Mouse (Mus musculus) E14TG2a.4 (cell line): ENCODE data around the gene Ghdc.
A peak's percentile ranks its signal among the peaks of the same experiment; 100 is the strongest.

ENCODE experiments used
- H3K27me3 ChIP-seq: 2 replicates; pipeline ENCODE4 v1.6.1; 2014; ENCODE audit warnings: low read length, control low read depth; ENCODE audit not compliant: insufficient read depth
- H3K36me3 ChIP-seq: 2 replicates; pipeline ENCODE4 v1.6.1; 2014; ENCODE audit warnings: low read length, control low read depth; ENCODE audit not compliant: insufficient read depth
- H3K4me1 ChIP-seq: replicated peaks from 2 replicates; pipeline ENCODE4 v1.6.1; 2014; ENCODE audit warnings: low read depth, low read length, control low read depth
- H3K4me3 ChIP-seq: replicated peaks from 2 replicates; pipeline ENCODE4 v1.5.1; 2014; ENCODE audit warnings: mild to moderate bottlenecking, low read length
- H3K9me3 ChIP-seq: 2 replicates; pipeline ENCODE4 v1.6.1; 2014; ENCODE audit warnings: low read length, control low read depth
- CTCF ChIP-seq: conservative IDR thresholded peaks from 2 replicates; pipeline ENCODE4 v1.5.1; 2014; ENCODE audit warnings: low read length
- NANOG ChIP-seq: IDR thresholded peaks from 2 replicates; pipeline ENCODE4 v1.6.1; 2014; ENCODE audit warnings: borderline replicate concordance, low read length, mixed read lengths
- POU5F1 ChIP-seq: IDR thresholded peaks from 2 replicates; pipeline ENCODE4 v1.6.1; 2014; ENCODE audit warnings: low read length, borderline replicate concordance

The Ghdc gene

DNA sequence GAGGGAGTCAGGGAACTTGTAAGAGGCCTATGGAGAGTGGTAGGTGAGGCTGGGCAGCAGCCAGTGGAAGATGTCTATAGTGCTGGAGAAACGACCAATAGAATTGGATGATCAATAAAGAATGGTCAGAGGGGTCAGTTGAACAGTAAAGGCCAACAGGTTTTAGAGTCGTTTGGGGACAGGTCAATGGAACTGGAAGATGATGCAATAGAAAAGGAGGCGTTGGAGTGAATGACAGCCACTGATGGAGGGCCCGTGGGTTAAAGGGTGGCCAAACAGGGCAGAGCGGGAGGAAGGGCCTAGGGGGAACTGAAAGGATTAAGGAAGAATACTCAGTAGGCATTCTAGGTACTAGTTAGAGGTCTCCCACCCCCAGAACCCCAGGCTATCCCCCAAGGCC, 23.6 kb downstream of the Ghdc start:
- Histone ChIP-seq H3K4me1 (peaks cover 46% of the 10 kb centered on the region), H3K36me3 (no peaks in the 10 kb centered on the region), H3K9me3 (no peaks in the 10 kb centered on the region), H3K27me3 (peaks cover 49% of the 10 kb centered on the region), H3K4me3 (no peak overlapping the region)
- TF ChIP-seq POU5F1 (no peak), CTCF (no peak), NANOG (no peak)

DNA sequence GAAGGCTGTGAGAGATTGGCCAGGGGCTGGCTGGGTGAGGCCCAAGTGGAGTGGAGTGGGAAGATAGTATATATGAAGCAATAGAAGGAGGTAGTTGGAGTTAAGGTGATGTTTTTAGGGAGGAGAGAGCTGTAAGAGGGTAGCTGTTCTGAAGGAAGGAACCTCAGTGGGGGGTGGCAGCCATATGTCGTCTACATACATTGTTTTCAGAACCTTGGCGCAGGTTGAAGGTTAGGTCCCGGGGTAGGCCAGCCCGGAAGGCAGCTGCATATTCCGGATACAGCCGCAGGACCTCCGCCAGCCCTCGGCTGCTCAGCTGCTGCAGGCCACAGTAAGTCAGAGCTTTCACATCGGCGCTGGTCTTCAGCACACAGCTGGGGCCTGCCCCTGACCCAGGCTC, 24.2 kb downstream of the Ghdc start:
- no peak for TF ChIP-seq CTCF
- no peak for TF ChIP-seq POU5F1
- TF ChIP-seq NANOG: no peak
- Histone ChIP-seq H3K9me3 (no peaks in the 10 kb centered on the region), H3K36me3 (no peaks in the 10 kb centered on the region), H3K4me3 (no peak overlapping the region), H3K27me3 (peaks cover 49% of the 10 kb centered on the region), H3K4me1 (peaks cover 43% of the 10 kb centered on the region)

DNA sequence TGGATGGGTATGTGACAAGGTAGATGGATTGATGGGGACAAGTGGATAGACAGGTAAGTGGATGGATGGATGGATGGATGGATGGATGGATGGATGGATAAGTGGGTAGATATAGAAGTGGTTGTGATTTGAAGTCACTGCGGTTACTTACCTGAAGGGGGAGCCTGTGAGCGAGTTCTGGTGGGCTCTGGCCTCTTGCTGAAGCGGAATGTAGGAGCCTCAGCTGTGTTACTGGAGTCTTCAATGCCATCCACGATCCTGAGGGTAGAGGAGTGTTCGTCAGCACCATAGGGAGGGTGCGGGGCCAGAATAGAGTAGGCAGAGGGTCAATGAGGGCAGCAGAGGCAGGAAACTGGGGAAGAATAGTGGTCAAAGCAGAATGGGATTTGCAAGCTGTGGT, 25.7 kb downstream of the Ghdc start:
- Histone ChIP-seq H3K4me1 (peaks cover 40% of the 10 kb centered on the region), H3K27me3 (peaks cover 41% of the 10 kb centered on the region)
- TF ChIP-seq CTCF: peak; percentile 38
- TF ChIP-seq NANOG: no peak
- TF ChIP-seq POU5F1: no peak

DNA sequence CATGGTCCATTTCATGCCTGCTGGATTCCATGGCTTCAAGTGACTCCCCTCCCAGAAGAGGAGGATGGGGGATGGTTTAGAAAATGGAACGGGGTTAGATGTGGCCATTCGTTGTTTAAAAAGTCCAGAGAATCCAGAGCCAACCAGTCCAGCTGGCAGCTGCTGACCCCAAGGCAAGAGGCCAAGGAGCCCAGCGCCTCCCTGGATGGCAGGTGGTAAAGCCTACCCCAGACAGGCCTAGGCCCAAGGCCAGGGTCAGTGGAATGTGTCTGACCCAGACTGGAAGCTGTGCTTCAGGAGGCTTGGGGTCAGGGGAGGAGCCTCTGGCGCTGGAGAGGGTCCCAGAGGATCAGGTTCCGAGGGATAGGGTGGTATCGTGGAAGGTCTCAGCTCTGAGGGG, 29.4 kb downstream of the Ghdc start:
- H3K4me3 ChIP-seq: no peak overlapping the region
- no peak for TF ChIP-seq NANOG
- TF ChIP-seq POU5F1: no peak
- TF ChIP-seq CTCF: no peak
- peaks cover 10% of the 10 kb centered on the region for H3K27me3 ChIP-seq
- peaks cover under 1% of the 10 kb centered on the region; the same call in 1 of the 2 replicates for H3K36me3 ChIP-seq
- H3K9me3 ChIP-seq: no peaks in the 10 kb centered on the region
- peaks cover 35% of the 10 kb centered on the region for H3K4me1 ChIP-seq

More for the DNA sequence above, 25.7 kb downstream of the Ghdc start:
- Histone ChIP-seq H3K4me3 (no peak overlapping the region), H3K36me3 (no peaks in the 10 kb centered on the region), H3K9me3 (no peaks in the 10 kb centered on the region)

DNA sequence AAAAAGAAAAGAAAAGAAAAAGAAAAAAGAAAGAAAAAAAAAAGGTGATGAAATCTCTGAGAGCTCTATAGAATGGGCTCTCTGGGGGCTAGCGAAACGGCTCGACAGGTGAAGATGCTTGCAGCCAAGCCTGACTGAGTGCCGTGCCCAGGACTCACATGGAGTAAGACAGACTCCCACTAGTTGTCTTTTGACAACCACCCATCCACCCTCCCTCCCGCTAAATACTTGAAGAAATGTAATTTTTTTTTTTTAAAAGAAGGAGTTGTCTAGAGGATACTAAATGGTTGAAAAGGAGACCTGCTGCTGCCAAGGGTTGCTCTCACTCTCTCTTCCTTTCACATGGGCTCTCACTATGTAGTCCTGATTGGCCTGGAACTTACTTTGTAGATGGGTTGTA, 32.0 kb downstream of the Ghdc start:
- TF ChIP-seq POU5F1: no peak
- no peak for TF ChIP-seq NANOG
- no peak for TF ChIP-seq CTCF
- no peaks in the 10 kb centered on the region for H3K9me3 ChIP-seq
- peak overlapping the region; percentile 100 for H3K4me3 ChIP-seq
- peaks cover 45% of the 10 kb centered on the region for H3K4me1 ChIP-seq
- peaks cover 22% of the 10 kb centered on the region for H3K36me3 ChIP-seq
- no peaks in the 10 kb centered on the region for H3K27me3 ChIP-seq

DNA sequence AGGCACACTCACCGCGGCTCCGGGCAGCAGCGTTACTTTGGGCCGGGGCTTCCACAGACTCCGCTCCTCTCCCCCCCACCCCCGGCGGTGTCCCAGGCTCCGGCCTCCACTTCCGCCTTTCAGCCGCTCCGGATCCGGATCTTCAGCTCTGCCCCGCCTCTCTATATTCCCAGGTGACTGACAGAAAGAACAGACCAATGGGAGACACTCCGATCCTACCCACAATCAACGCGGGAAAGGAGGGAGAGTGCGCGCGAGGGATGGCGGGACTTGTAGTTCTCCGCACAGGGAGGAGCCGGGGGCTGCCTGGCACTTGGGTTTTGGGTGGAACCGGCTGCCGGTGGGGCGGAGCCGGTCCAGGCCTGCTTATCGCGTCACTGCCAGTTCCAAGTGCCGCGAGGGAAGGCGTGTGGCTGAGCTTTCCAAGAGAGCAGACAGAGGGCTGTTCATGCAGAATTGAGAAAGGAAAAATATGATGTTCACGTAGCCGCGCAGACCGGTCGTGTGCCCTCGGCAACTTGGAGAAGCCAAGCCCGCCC, 32.6 kb downstream of the Ghdc start, which contains the start of gene Rab5c:
Gene Rab5c, minus strand, starts transcription at position 150 of the 539 bp plus-strand sequence.
- H3K4me1 ChIP-seq: peaks cover 51% of the 10 kb centered on the region
- TF ChIP-seq NANOG: no peak
- peaks cover 27% of the 10 kb centered on the region for H3K36me3 ChIP-seq
- H3K4me3 ChIP-seq: peak within 1 kb of the TSS; percentile 100
- H3K9me3 ChIP-seq: no peaks in the 10 kb centered on the region
- H3K27me3 ChIP-seq: no peaks in the 10 kb centered on the region

DNA sequence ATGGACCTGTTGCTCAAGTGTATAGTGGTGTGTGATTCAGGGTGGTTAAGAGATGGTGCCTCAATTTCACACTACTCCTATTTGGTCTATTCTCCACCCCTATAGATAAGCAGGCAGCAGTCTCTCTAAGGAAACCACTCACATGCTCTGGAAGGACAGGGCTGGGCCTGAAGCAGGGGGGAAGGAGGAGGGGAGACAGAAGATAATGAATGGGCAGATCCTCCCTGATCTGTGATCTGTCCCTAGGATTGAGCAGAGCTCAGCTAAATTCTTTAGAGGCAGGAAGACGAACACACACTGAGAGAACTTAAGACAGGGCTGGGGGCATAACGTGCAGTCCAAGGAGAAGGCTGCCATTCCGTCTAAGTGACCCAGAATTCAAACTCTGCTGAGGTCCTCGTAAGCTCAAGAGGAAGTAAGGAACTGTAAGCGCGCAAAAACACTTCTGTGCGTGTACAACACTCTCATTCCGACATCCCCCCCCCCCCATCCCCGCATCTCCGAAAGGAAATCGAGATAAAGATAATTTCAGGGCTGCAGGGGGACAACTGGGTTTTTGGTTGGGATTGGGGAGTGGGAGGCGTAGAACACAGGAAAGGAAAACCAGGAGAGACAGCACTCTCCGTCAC, 33.5 kb downstream of the Ghdc start:
- Histone ChIP-seq H3K36me3 (peaks cover 36% of the 10 kb centered on the region), H3K4me3 (peak overlapping the region; percentile 100), H3K4me1 (peaks cover 60% of the 10 kb centered on the region), H3K9me3 (no peaks in the 10 kb centered on the region), H3K27me3 (no peaks in the 10 kb centered on the region)
- no peak for TF ChIP-seq NANOG
- TF ChIP-seq POU5F1: no peak
- TF ChIP-seq CTCF: no peak

DNA sequence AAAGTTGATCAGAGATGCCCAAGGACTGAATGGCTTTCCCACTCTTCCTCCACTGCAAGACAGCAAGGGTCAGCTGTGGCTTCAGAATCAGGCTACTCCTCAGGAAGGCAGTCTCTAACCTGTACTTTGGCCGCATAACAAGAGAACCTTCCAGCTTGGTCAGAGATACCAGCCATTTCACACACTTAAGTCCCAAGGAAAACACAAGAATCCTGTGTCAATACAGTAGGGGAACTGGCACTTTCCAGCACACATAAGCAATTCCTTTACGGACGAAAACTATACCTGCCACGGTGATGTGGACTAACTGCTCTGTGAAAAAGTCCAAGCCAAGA, 34.0 kb downstream of the Ghdc start:
- TF ChIP-seq NANOG: no peak
- TF ChIP-seq POU5F1: no peak
- TF ChIP-seq CTCF: no peak
- Histone ChIP-seq H3K36me3 (peaks cover 41% of the 10 kb centered on the region), H3K4me3 (peak overlapping the region; percentile 100), H3K27me3 (no peaks in the 10 kb centered on the region), H3K4me1 (peaks cover 65% of the 10 kb centered on the region), H3K9me3 (no peaks in the 10 kb centered on the region)

DNA sequence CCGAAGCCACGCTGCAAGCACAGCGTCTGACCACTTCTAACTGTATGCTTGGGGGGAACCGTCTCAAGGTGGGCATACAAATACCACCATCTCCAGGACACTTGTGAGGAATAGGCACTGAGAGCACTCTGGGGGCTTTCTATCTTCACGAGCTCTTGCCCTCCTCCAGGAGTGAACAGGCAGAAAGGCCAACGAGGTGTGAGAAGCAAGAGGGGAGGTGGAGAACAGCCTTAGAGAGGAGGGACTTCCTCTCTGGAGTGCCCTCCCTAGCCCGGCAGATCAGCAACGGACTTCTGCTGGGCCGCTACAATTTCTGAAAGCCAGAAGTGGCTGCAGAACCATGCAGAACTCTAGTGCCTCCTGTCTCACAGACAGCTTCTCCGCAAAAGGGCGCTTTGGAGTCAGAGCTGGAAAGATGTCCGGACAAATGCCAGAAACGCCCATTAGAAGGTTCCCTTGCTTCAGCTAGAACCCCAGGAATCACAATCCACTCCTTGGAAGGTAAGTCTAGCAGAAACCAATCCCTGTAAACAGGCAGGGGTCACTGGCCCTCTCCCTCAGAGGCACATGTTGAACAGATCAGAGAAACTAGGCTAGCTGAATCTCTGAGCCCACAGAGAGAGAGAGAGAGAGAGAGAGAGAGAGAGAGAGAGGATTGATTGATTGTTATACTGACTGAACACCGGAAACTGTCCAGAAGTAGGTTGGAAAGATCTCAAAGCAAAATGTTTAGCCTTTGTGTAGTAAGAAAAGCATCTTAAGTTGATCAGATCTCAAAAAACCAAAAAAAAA, 34.6 kb downstream of the Ghdc start:
- H3K9me3 ChIP-seq: no peaks in the 10 kb centered on the region
- peak overlapping the region; percentile 100 for H3K4me3 ChIP-seq
- peaks cover 70% of the 10 kb centered on the region for H3K4me1 ChIP-seq
- no peaks in the 10 kb centered on the region for H3K27me3 ChIP-seq
- peaks cover 47% of the 10 kb centered on the region for H3K36me3 ChIP-seq
- no peak for TF ChIP-seq POU5F1
- TF ChIP-seq NANOG: no peak
- TF ChIP-seq CTCF: no peak
